Mouse (Mus musculus): ENCODE measurements around the gene Gps1. TPM values are rescaled to one million over a fixed set of nuclear protein-coding genes. Genes with fewer than 3 reads are reported as not detected.

The Gps1 gene
- polyA plus RNA-seq, 1 experiment from 2014 or later, result 245 TPM

- no peaks in the 10 kb centered on the region for H3K27me3 ChIP-seq
- no peak overlapping the region; the same call in 1 of the 2 replicates for H3K9ac ChIP-seq
- no peak overlapping the region for H3K27ac ChIP-seq
- 82% methylated on average over 4 of the region's 4 CpGs for WGBS
- peaks cover 75% of the 10 kb centered on the region for H3K36me3 ChIP-seq
- H3K4me1 ChIP-seq, result peaks cover 7% of the 10 kb centered on the region
- ATAC-seq (ENCODE audit: insufficient number of reproducible peaks, insufficient read depth, low FRiP score, low TSS enrichment), result no peak
- H3K4me3 ChIP-seq, result no peak overlapping the region
- no peak overlapping the region for H3K4me2 ChIP-seq (replicated peaks)
- H3K9me3 ChIP-seq, result no peaks in the 10 kb centered on the region
Observed at GRCm38 (mm10) chr11:120789355-120789754, 5.3 kb downstream of the Gps1 start.

GRCm38 (mm10) chr11:120789810-120790209 is 5.7 kb downstream of the Gps1 start:
- Histone ChIP-seq H3K4me3 (no peak overlapping the region), H3K27me3 (no peaks in the 10 kb centered on the region), H3K36me3 (peaks cover 76% of the 10 kb centered on the region), H3K4me2 (replicated peaks) (no peak overlapping the region), H3K4me1 (peaks cover 10% of the 10 kb centered on the region), H3K9ac (no peak overlapping the region), H3K27ac (no peak overlapping the region), H3K9me3 (no peaks in the 10 kb centered on the region)
- ATAC-seq (ENCODE audit: insufficient number of reproducible peaks, insufficient read depth, low FRiP score, low TSS enrichment), result no peak
- 82% methylated on average over 3 of the region's 3 CpGs for WGBS

GRCm38 (mm10) chr11:120792652-120793051 is 8.6 kb downstream of the Gps1 start:
- Histone ChIP-seq H3K9ac (no peak overlapping the region), H3K27ac (no peak overlapping the region), H3K9me3 (no peaks in the 10 kb centered on the region), H3K4me3 (no peak overlapping the region), H3K27me3 (no peaks in the 10 kb centered on the region), H3K36me3 (peaks cover 63% of the 10 kb centered on the region), H3K4me1 (peaks cover 12% of the 10 kb centered on the region), H3K4me2 (replicated peaks) (no peak overlapping the region)
- ATAC-seq (ENCODE audit: insufficient number of reproducible peaks, insufficient read depth, low FRiP score, low TSS enrichment), result no peak
- 92% methylated on average over 9 of the region's 9 CpGs for WGBS

GRCm38 (mm10) chr11:120795756-120796613 is 11.9 kb downstream of the Gps1 start, which contains the start of gene Dus1l:
Dus1l (minus strand) TSS chr11:120796403.
- peak; percentile 67 for ATAC-seq (ENCODE audit: insufficient number of reproducible peaks, insufficient read depth, low FRiP score, low TSS enrichment)
- H3K27me3 ChIP-seq, result no peaks in the 10 kb centered on the region
- H3K4me1 ChIP-seq, result peaks cover 16% of the 10 kb centered on the region
- H3K4me3 ChIP-seq, result peak within 1 kb of the TSS; percentile 99
- H3K27ac ChIP-seq, result peak within 1 kb of the TSS; percentile 66
- peak within 1 kb of the TSS; percentile 98 for H3K9ac ChIP-seq
- H3K9me3 ChIP-seq, result no peaks in the 10 kb centered on the region
- H3K36me3 ChIP-seq, result peaks cover 35% of the 10 kb centered on the region
- H3K4me2 ChIP-seq (replicated peaks), result peak within 1 kb of the TSS; percentile 99
- 2% methylated on average over 59 of the region's 59 CpGs for WGBS

GRCm38 (mm10) chr11:120796614-120796946 is 12.5 kb downstream of the Gps1 start:
- Histone ChIP-seq H3K4me1 (peaks cover 16% of the 10 kb centered on the region), H3K4me2 (replicated peaks) (peak overlapping the region; percentile 37), H3K4me3 (peak overlapping the region; percentile 99), H3K27ac (peak overlapping the region; percentile 66), H3K9ac (no peak overlapping the region; the same call in 1 of the 2 replicates), H3K27me3 (no peaks in the 10 kb centered on the region), H3K36me3 (peaks cover 29% of the 10 kb centered on the region), H3K9me3 (no peaks in the 10 kb centered on the region)
- 32% methylated on average over 8 of the region's 8 CpGs for WGBS
- no peak for ATAC-seq (ENCODE audit: insufficient number of reproducible peaks, insufficient read depth, low FRiP score, low TSS enrichment)

GRCm38 (mm10) chr11:120798244-120798643 is 14.2 kb downstream of the Gps1 start:
- Histone ChIP-seq H3K4me1 (peaks cover 16% of the 10 kb centered on the region), H3K9me3 (no peaks in the 10 kb centered on the region), H3K36me3 (peaks cover 12% of the 10 kb centered on the region), H3K9ac (no peak overlapping the region), H3K27ac (no peak overlapping the region), H3K4me2 (replicated peaks) (no peak overlapping the region), H3K4me3 (no peak overlapping the region), H3K27me3 (no peaks in the 10 kb centered on the region)
- no peak for ATAC-seq (ENCODE audit: insufficient number of reproducible peaks, insufficient read depth, low FRiP score, low TSS enrichment)
- WGBS, result 92% methylated on average over 3 of the region's 3 CpGs

GRCm38 (mm10) chr11:120799316-120799890 is 15.3 kb downstream of the Gps1 start:
- H3K9ac ChIP-seq, result no peak overlapping the region
- no peak overlapping the region; the same call in 1 of the 2 replicates for H3K27ac ChIP-seq
- H3K4me1 ChIP-seq, result peaks cover 16% of the 10 kb centered on the region
- H3K4me2 ChIP-seq (replicated peaks), result no peak overlapping the region
- WGBS, result 67% methylated on average over 6 of the region's 6 CpGs
- H3K4me3 ChIP-seq, result no peak overlapping the region
- ATAC-seq (ENCODE audit: insufficient number of reproducible peaks, insufficient read depth, low FRiP score, low TSS enrichment), result no peak
- H3K27me3 ChIP-seq, result no peaks in the 10 kb centered on the region
- H3K36me3 ChIP-seq, result peaks cover under 1% of the 10 kb centered on the region; the same call in 1 of the 2 replicates
- no peaks in the 10 kb centered on the region for H3K9me3 ChIP-seq

- H3K9ac ChIP-seq, result no peak overlapping the region
- H3K27me3 ChIP-seq, result no peaks in the 10 kb centered on the region
- H3K4me1 ChIP-seq, result peaks cover 8% of the 10 kb centered on the region
- H3K9me3 ChIP-seq, result no peaks in the 10 kb centered on the region
- 0 out of 2 replicates have a peak overlapping the region, but pooled peaks have one; percentile 4 for H3K4me2 ChIP-seq (replicated peaks)
- H3K36me3 ChIP-seq, result 0 out of 2 replicates have a peak, but pooled peaks cover under 1% of the 10 kb centered on the region
- ATAC-seq (ENCODE audit: insufficient number of reproducible peaks, insufficient read depth, low FRiP score, low TSS enrichment), result 0 out of 2 replicates have a peak, but pooled peaks have one; percentile 49
- WGBS, result 13% methylated on average over 10 of the region's 10 CpGs
- H3K27ac ChIP-seq, result no peak overlapping the region; the same call in 1 of the 2 replicates
- no peak overlapping the region for H3K4me3 ChIP-seq
Observed at GRCm38 (mm10) chr11:120800061-120800904, 16.2 kb downstream of the Gps1 start.

- Histone ChIP-seq H3K27me3 (no peaks in the 10 kb centered on the region), H3K36me3 (peaks cover 40% of the 10 kb centered on the region), H3K27ac (no peak overlapping the region), H3K9ac (no peak overlapping the region), H3K4me1 (peaks cover 5% of the 10 kb centered on the region; the same call in 1 of the 2 replicates), H3K4me3 (no peak overlapping the region), H3K9me3 (no peaks in the 10 kb centered on the region), H3K4me2 (replicated peaks) (no peak overlapping the region)
- 79% methylated on average over 7 of the region's 7 CpGs for WGBS
- no peak for ATAC-seq (ENCODE audit: insufficient number of reproducible peaks, insufficient read depth, low FRiP score, low TSS enrichment)
Observed at GRCm38 (mm10) chr11:120804274-120804673, 20.2 kb downstream of the Gps1 start.

- H3K27me3 ChIP-seq, result no peaks in the 10 kb centered on the region
- 72% methylated on average over 4 of the region's 4 CpGs for WGBS
- no peak overlapping the region for H3K4me2 ChIP-seq (replicated peaks)
- no peak overlapping the region for H3K27ac ChIP-seq
- peaks cover 5% of the 10 kb centered on the region; the same call in 1 of the 2 replicates for H3K4me1 ChIP-seq
- H3K36me3 ChIP-seq, result peaks cover 45% of the 10 kb centered on the region
- H3K9ac ChIP-seq, result no peak overlapping the region
- H3K9me3 ChIP-seq, result no peaks in the 10 kb centered on the region
- no peak for ATAC-seq (ENCODE audit: insufficient number of reproducible peaks, insufficient read depth, low FRiP score, low TSS enrichment)
- no peak overlapping the region for H3K4me3 ChIP-seq
Observed at GRCm38 (mm10) chr11:120804769-120805168, 20.7 kb downstream of the Gps1 start.

All from embryonic facial prominence, embryonic 12.5 days (tissue).